Mouse (Mus musculus) heart, embryonic 14.5 days (tissue): ENCODE data around the gene 5730522E02Rik. TPM values are rescaled to one million over a fixed set of nuclear protein-coding genes. Genes with fewer than 3 reads are reported as not detected.

ENCODE experiments used
- ATAC-seq: fragments of 200-750 bp; cut with Nextera tagmentation; 2 replicates; pipeline ENCODE4 v1.8.0; 2017; ENCODE audit warnings: low read depth, moderate TSS enrichment; ENCODE audit not compliant: insufficient number of reproducible peaks, insufficient read depth, low FRiP score
- H3K27ac ChIP-seq, 2 experiments: fragments of 200-500 bp in 1 of 2; fragments of 300-500 bp in 1 of 2; sonication (generic) in 1 of 2; replicated peaks in 1 of 2; 2 replicates each; pipeline ENCODE4 v1.5.1; 2012 to 2014; ENCODE audit warnings: low read depth in 2 of 2, low read length in 2 of 2, control low read depth in 1 of 2, mild to moderate bottlenecking in 1 of 2, mixed read lengths in 1 of 2; ENCODE audit not compliant: control insufficient read depth in 1 of 2, insufficient read depth in 1 of 2
- H3K27me3 ChIP-seq: fragments of 300-500 bp; sonication (generic); 2 replicates; pipeline ENCODE4 v1.6.1; 2014; ENCODE audit warnings: mild to moderate bottlenecking, low read length, control low read depth; ENCODE audit not compliant: control insufficient read depth, insufficient read depth
- H3K36me3 ChIP-seq: fragments of 300-500 bp; sonication (generic); 2 replicates; pipeline ENCODE4 v1.6.1; 2014; ENCODE audit warnings: mild to moderate bottlenecking, control low read depth, low read length, mixed read lengths; ENCODE audit not compliant: control insufficient read depth, insufficient read depth
- H3K4me1 ChIP-seq, 2 experiments: fragments of 200-500 bp in 1 of 2; fragments of 300-500 bp in 1 of 2; sonication (generic) in 1 of 2; 2 replicates each; pipeline ENCODE4 v1.6.1; 2012 to 2014; ENCODE audit warnings: low read length in 2 of 2, control low read depth in 1 of 2, mixed read lengths in 1 of 2; ENCODE audit not compliant: control insufficient read depth in 2 of 2, insufficient read depth in 2 of 2
- H3K4me2 ChIP-seq: fragments of 300-500 bp; sonication (generic); 2 replicates; pipeline ENCODE4 v1.6.1; 2014; ENCODE audit warnings: mild to moderate bottlenecking, low read length
- H3K4me3 ChIP-seq, 2 experiments: fragments of 200-500 bp in 1 of 2; fragments of 300-500 bp in 1 of 2; sonication (generic) in 1 of 2; 2 replicates each; pipeline ENCODE4 v1.5.1; 2012 to 2014; ENCODE audit warnings: low read length in 2 of 2, mild to moderate bottlenecking in 2 of 2, control low read depth in 1 of 2, low read depth in 1 of 2, moderate library complexity in 1 of 2; ENCODE audit not compliant: control insufficient read depth in 1 of 2, insufficient read depth in 1 of 2
- H3K9ac ChIP-seq: fragments of 300-500 bp; sonication (generic); 2 replicates; pipeline ENCODE4 v1.6.1; 2014; ENCODE audit warnings: mild to moderate bottlenecking, low read length
- H3K9me3 ChIP-seq: fragments of 300-500 bp; sonication (generic); 2 replicates; pipeline ENCODE4 v1.6.1; 2016; ENCODE audit warnings: low read length, control low read depth; ENCODE audit not compliant: control insufficient read depth
- WGBS: fragments of 180-500 bp; shearing (Covaris S2); extraction: QIAGEN DNeasy Blood & Tissue Kit; methylation state at CpG from one replicate; pipeline ENCODE4 v1.1.7; 2014; 5-methylcytosine and 5-hydroxymethylcytosine counted together
- polyA plus RNA-seq: library from polyadenylated mRNA; unstranded; fragments of >200 nt; fragmentation: Nextera tagmentation; extraction: Ambion mirVana; gene quantifications from 2 replicates; pipeline ENCODE4 v1.2.1, GENCODE M21; 2014

5730522E02Rik gene
- polyA plus RNA-seq, 1 experiment from 2014 or later, result 0.77 TPM

GRCm38 (mm10) chr11:25729476-25729875, 481.1 kb downstream of the 5730522E02Rik start:
- H3K4me2 ChIP-seq, result no peak overlapping the region
- no peak overlapping the region for H3K9ac ChIP-seq
- WGBS, result 24% methylated on average over 1 of the region's 1 CpGs
- no peaks in the 10 kb centered on the region for H3K9me3 ChIP-seq
- H3K4me3 ChIP-seq, result no peak overlapping the region
- no peaks in the 10 kb centered on the region for H3K27me3 ChIP-seq
- H3K4me1 ChIP-seq, result no peaks in the 10 kb centered on the region
- no peaks in the 10 kb centered on the region for H3K36me3 ChIP-seq
- no peak for ATAC-seq
- H3K27ac ChIP-seq, result no peak overlapping the region

GRCm38 (mm10) chr11:25715447-25716321, 494.9 kb downstream of the 5730522E02Rik start:
- H3K27ac ChIP-seq, result no peak overlapping the region
- H3K4me1 ChIP-seq, result no peaks in the 10 kb centered on the region
- H3K4me3 ChIP-seq, result no peak overlapping the region
- no peak overlapping the region for H3K9ac ChIP-seq
- no peaks in the 10 kb centered on the region for H3K9me3 ChIP-seq
- H3K27me3 ChIP-seq, result no peaks in the 10 kb centered on the region
- H3K36me3 ChIP-seq, result no peaks in the 10 kb centered on the region
- WGBS, result 73% methylated on average over 7 of the region's 7 CpGs
- ATAC-seq, result no peak
- no peak overlapping the region for H3K4me2 ChIP-seq

DNA sequence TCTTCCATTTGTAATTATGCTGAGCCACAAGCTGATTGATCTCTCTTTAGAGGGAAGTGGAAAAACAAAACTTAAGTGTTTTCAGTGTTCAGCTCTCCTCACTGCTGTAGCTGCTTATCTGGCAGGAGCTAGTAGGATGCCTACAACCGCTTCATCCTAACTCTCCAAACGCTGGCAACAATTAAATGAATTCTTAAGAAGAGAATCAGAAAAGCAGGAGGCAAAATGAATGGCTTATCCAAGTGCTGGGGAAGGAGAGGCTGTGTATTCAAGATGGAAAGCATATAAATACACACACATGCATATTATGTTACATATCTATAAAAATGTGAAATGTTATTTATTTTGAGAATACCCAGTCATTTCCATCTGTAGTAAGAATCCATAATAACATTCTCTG, 500.0 kb downstream of the 5730522E02Rik start:
- Histone ChIP-seq H3K4me3 (no peak overlapping the region), H3K27ac (no peak overlapping the region), H3K4me2 (no peak overlapping the region), H3K36me3 (no peaks in the 10 kb centered on the region), H3K4me1 (no peaks in the 10 kb centered on the region), H3K9ac (no peak overlapping the region), H3K9me3 (no peaks in the 10 kb centered on the region), H3K27me3 (no peaks in the 10 kb centered on the region)
- ATAC-seq, result no peak
- WGBS, result 41% methylated on average over 2 of the region's 2 CpGs

DNA sequence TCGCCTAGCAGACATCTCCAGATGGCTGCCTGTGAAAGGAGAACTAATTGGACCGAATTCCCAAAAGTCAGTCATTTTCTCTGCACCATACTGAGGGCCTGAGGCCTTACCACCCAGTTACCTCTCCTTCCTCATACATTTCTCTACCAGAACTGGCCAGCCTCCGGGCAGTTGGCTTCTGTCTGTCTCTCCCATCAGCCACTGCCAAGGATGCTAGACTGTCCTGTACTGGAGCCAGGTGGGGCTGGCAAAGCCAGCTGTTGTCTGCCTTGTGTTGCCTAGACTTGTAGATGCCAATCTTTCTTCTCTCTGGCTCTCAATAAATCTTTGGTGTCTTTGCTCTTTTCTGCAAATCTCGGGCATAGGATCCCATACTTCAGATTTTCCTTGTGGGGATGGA, 500.7 kb downstream of the 5730522E02Rik start:
- H3K9ac ChIP-seq, result no peak overlapping the region
- 83% methylated on average over 4 of the region's 4 CpGs for WGBS
- no peaks in the 10 kb centered on the region for H3K9me3 ChIP-seq
- H3K4me3 ChIP-seq, result no peak overlapping the region
- no peak overlapping the region for H3K27ac ChIP-seq
- no peaks in the 10 kb centered on the region for H3K36me3 ChIP-seq
- no peak overlapping the region for H3K4me2 ChIP-seq
- ATAC-seq, result no peak
- no peaks in the 10 kb centered on the region for H3K4me1 ChIP-seq
- no peaks in the 10 kb centered on the region for H3K27me3 ChIP-seq

DNA sequence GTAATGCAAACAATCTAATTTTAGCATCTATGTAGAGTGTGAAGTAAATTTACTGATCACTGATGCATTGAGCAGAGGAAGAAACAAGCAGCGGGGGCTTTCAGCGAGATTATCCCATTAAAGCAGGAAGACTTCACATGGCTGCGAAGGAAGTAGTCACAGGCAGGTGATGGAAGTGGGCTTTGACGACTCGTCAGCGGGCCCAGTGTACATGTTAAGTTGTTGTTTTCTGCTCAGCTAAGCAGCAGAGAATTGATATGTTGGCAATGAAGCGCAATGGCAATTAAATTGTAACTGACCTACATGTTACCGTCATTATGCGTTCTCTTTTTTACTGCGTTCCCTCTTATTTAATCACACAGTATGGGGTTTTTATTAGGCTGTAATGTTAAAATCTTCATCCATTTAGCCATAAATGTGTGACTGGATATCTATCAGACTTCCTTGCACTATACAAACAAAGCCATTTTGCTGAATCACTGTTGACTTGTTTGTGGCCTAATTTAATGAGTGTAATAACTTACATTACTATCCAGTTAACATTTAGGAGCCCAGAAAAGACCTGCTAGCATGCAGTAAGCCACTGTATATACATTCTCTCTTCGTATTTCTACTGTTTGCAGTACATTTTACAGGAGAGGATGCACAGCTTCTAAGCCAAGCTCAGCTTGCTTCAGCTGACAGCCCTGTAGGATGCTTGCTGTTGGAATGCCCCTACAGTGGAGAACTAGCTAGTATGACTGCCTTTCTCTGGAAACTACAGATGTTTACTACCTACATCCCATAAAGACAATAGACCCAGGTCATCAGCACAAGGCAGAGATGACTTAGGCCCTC, 506.0 kb downstream of the 5730522E02Rik start:
- H3K9me3 ChIP-seq, result no peaks in the 10 kb centered on the region
- WGBS, result 75% methylated on average over 11 of the region's 11 CpGs
- no peak overlapping the region for H3K27ac ChIP-seq
- no peaks in the 10 kb centered on the region for H3K27me3 ChIP-seq
- H3K36me3 ChIP-seq, result no peaks in the 10 kb centered on the region
- H3K4me2 ChIP-seq, result no peak overlapping the region
- H3K4me3 ChIP-seq, result no peak overlapping the region
- no peak for ATAC-seq
- H3K4me1 ChIP-seq, result no peaks in the 10 kb centered on the region
- H3K9ac ChIP-seq, result no peak overlapping the region

DNA sequence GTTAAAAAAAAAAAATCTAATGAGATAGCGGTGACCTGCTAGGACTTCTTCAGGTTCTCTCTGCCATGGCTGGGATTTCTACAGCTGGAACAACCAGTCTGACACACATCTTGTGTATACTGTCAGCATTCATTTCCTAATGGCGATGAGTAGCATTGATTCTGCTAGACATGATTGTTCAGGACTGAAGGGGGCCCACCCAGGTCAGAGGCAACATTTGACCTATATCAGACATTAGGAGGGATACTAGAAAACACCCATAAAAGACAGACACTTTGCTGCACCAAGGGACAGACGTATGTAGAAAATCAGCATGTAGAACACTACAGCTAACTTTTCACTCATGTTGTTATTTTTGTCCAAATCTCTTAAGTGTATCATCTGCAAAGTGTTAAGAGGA, 507.8 kb downstream of the 5730522E02Rik start:
- H3K4me2 ChIP-seq, result no peak overlapping the region
- H3K9ac ChIP-seq, result no peak overlapping the region
- no peaks in the 10 kb centered on the region for H3K36me3 ChIP-seq
- H3K4me1 ChIP-seq, result no peaks in the 10 kb centered on the region
- H3K9me3 ChIP-seq, result no peaks in the 10 kb centered on the region
- H3K4me3 ChIP-seq, result no peak overlapping the region
- WGBS, result 82% methylated on average over 3 of the region's 3 CpGs
- H3K27me3 ChIP-seq, result no peaks in the 10 kb centered on the region
- no peak overlapping the region for H3K27ac ChIP-seq
- ATAC-seq, result no peak

GRCm38 (mm10) chr11:25697508-25698193, 512.9 kb downstream of the 5730522E02Rik start:
- WGBS, result 66% methylated on average over 6 of the region's 6 CpGs

More at GRCm38 (mm10) chr11:25697508-25698193, 512.9 kb downstream of the 5730522E02Rik start:
- no peak overlapping the region for H3K27ac ChIP-seq
- H3K9ac ChIP-seq, result no peak overlapping the region
- no peak for ATAC-seq
- H3K27me3 ChIP-seq, result no peaks in the 10 kb centered on the region
- no peaks in the 10 kb centered on the region for H3K36me3 ChIP-seq
- no peaks in the 10 kb centered on the region for H3K9me3 ChIP-seq
- no peak overlapping the region for H3K4me2 ChIP-seq
- no peaks in the 10 kb centered on the region; a peak in 1 of 4 replicates for H3K4me1 ChIP-seq
- H3K4me3 ChIP-seq, result no peak overlapping the region
